Mouse (Mus musculus): ENCODE data around the gene Polr3gl. TPM values are rescaled to one million over a fixed set of nuclear protein-coding genes. Genes with fewer than 3 reads are reported as not detected.
A peak's percentile ranks its signal among the peaks of the same experiment; 100 is the strongest.

The Polr3gl gene
- polyA plus RNA-seq, 1 experiment from 2014 or later, result 43.1 TPM

DNA sequence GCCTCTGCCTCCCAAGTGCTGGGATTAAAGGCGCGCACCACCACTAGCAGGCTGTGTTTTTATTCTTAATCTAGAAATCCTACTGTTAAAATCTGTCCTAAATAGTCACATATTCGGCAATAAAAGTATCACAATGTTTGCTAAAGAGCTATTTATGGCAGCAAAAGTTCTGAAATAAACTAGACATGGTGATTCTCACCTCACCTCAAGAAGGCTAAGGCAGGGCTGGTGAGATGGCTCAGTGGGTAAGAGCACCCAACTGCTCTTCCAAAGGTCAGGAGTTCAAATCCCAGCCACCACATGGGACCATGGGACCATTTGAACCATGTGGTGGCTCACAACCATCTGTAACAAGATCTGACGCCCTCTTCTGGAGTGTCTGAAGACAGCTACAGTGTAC, 3.3 kb downstream of the Polr3gl start:
- H3K9ac ChIP-seq (replicated peaks; ENCODE audit: low read depth, low read length), result no peak overlapping the region
- no peak overlapping the region for H3K27ac ChIP-seq (ENCODE audit: low read length)
- H3K9me3 ChIP-seq (ENCODE audit: control insufficient read depth, low read length), result no peaks in the 10 kb centered on the region
- peaks cover 14% of the 10 kb centered on the region for H3K4me1 ChIP-seq (replicated peaks; ENCODE audit: control insufficient read depth, insufficient read depth, low read length)
- H3K4me2 ChIP-seq (ENCODE audit: low read length), result no peak overlapping the region
- H3K4me3 ChIP-seq (replicated peaks; ENCODE audit: low read length), result no peak overlapping the region
- H3K27me3 ChIP-seq (replicated peaks; ENCODE audit: control insufficient read depth, insufficient read depth, low read length), result no peaks in the 10 kb centered on the region
- ATAC-seq, result no peak
- 80% methylated on average over 4 of the region's 4 CpGs for WGBS
- no peaks in the 10 kb centered on the region for H3K36me3 ChIP-seq (ENCODE audit: control insufficient read depth, insufficient read depth)

DNA sequence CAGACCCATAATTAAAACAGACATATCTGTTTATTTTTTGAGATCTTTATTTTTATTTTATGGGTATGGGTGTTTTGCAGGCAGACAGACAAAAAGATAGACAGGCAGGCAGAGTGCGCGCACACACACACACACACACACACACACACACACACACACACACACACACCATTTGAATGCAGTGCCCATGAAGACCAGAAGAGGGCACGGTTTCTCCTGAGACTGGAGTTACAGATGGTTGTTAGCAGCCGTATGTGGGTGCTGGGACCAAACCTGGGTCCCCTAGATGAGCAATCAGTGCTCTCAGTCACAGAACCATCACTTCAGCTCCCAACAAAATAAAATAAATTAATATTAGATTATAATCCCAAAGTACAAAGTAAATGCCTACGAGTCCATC, 10.6 kb downstream of the Polr3gl start:
- no peak overlapping the region for H3K4me3 ChIP-seq (replicated peaks; ENCODE audit: low read length)
- no peak overlapping the region for H3K27ac ChIP-seq (ENCODE audit: low read length)

DNA sequence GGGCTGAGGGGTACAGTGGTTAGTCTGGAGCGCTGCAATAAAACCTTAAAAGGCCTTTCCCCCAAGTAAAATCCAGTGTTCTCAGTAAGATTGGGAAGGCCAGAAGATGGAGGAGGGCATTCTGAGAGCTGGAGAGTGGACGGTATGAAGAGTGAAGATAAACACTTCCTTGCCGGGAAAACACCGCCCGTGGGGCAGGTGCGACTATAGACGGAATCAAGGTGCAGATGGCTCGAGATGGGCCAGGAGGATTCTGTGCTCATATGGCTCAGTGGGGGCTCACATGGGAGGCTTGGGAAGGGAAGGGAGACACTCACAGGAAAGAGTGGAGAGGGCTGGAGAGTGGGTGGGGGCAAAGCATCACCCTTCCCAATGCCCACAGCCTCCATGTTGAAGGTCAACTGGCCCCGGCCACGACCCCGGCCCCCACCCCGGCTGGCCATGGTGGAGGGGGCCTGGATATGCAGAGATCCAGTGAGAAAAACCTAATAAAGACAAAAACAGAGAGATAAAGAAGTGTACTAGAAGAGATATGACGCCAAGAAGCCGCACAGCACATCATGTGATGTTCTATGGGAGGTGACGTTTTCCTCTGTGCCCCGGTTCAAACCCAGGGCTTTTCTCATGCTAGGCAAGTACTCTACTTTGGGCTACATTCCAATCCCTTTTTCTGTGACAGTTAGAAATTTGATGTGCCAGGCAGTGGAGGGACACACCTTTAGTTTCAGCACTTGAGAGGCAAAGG, 12.0 kb downstream of the Polr3gl start:
- no peak for ATAC-seq
- peaks cover 9% of the 10 kb centered on the region for H3K4me1 ChIP-seq (replicated peaks; ENCODE audit: control insufficient read depth, insufficient read depth, low read length)
- no peak overlapping the region for H3K4me3 ChIP-seq (replicated peaks; ENCODE audit: low read length)
- H3K27ac ChIP-seq (ENCODE audit: low read length), result no peak overlapping the region
- no peaks in the 10 kb centered on the region for H3K9me3 ChIP-seq (ENCODE audit: control insufficient read depth, low read length)
- WGBS, result 85% methylated on average over 16 of the region's 16 CpGs
- no peaks in the 10 kb centered on the region for H3K36me3 ChIP-seq (ENCODE audit: control insufficient read depth, insufficient read depth)
- H3K27me3 ChIP-seq (replicated peaks; ENCODE audit: control insufficient read depth, insufficient read depth, low read length), result no peaks in the 10 kb centered on the region
- H3K9ac ChIP-seq (replicated peaks; ENCODE audit: low read depth, low read length), result no peak overlapping the region
- no peak overlapping the region for H3K4me2 ChIP-seq (ENCODE audit: low read length)

More for the DNA sequence above, 10.6 kb downstream of the Polr3gl start:
- Histone ChIP-seq H3K4me2 (ENCODE audit: low read length) (no peak overlapping the region), H3K27me3 (replicated peaks; ENCODE audit: control insufficient read depth, insufficient read depth, low read length) (no peaks in the 10 kb centered on the region), H3K36me3 (ENCODE audit: control insufficient read depth, insufficient read depth) (no peaks in the 10 kb centered on the region), H3K9me3 (ENCODE audit: control insufficient read depth, low read length) (no peaks in the 10 kb centered on the region), H3K9ac (replicated peaks; ENCODE audit: low read depth, low read length) (no peak overlapping the region), H3K4me1 (replicated peaks; ENCODE audit: control insufficient read depth, insufficient read depth, low read length) (peaks cover 5% of the 10 kb centered on the region)
- ATAC-seq, result no peak
- 92% methylated on average over 5 of the region's 5 CpGs for WGBS

DNA sequence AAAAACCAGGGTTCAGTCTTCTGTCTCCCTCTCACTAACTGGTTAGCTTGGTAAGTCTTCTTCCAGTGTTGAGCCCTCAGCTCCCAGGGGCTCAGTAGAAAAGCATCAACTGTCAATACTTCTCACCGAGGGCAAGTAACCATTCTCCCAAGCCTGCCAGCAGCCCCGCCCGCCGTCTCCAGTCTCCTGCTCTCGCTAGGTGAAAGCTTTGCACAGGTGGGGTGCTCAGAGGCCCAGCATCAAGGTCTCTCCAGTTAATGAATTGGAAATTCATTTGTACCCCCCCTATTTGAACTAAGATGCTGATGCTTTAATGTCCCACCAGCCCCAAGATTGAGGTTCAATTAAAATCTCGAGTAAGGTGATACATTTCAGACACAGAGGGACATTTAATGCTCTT, 12.8 kb downstream of the Polr3gl start:
- H3K4me1 ChIP-seq (replicated peaks; ENCODE audit: control insufficient read depth, insufficient read depth, low read length), result peaks cover 17% of the 10 kb centered on the region
- H3K27ac ChIP-seq (ENCODE audit: low read length), result no peak overlapping the region
- no peak overlapping the region for H3K4me2 ChIP-seq (ENCODE audit: low read length)
- H3K9me3 ChIP-seq (ENCODE audit: control insufficient read depth, low read length), result no peaks in the 10 kb centered on the region
- 45% methylated on average over 6 of the region's 6 CpGs for WGBS
- no peak overlapping the region for H3K4me3 ChIP-seq (replicated peaks; ENCODE audit: low read length)
- no peaks in the 10 kb centered on the region for H3K27me3 ChIP-seq (replicated peaks; ENCODE audit: control insufficient read depth, insufficient read depth, low read length)
- no peaks in the 10 kb centered on the region for H3K36me3 ChIP-seq (ENCODE audit: control insufficient read depth, insufficient read depth)
- no peak overlapping the region for H3K9ac ChIP-seq (replicated peaks; ENCODE audit: low read depth, low read length)
- ATAC-seq, result no peak

DNA sequence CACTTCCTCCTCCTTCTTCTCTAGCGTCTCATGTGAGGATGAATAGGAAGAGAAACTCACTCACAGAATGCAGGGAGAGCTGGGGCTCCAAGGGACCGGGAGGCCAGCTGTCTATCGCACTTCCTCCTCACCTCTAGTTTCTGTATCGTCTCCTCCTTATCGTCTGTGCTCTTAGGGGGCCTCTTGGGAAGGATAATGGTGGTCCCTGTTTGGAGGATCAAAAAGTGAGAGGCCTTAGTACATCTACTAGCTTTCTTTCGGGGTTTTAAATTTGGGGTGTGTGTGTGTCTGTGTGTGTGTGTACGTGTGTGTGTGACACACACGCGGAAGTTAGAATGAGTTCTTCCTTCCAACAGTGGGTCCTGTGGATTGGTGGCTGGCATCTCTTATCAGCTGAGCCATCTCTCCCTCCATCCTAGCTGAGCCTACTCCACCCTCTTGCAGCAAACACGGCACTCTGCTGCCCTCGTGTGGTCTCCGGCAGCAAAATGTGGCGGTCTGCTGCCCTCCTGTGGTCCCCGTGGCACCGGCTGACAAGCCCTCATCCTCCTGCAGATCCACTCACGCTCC, 14.0 kb downstream of the Polr3gl start:
- peak overlapping the region; percentile 59 for H3K9ac ChIP-seq (replicated peaks; ENCODE audit: low read depth, low read length)
- peak; percentile 90 for ATAC-seq
- peaks cover 18% of the 10 kb centered on the region for H3K4me1 ChIP-seq (replicated peaks; ENCODE audit: control insufficient read depth, insufficient read depth, low read length)
- 12% methylated on average over 16 of the region's 16 CpGs for WGBS
- H3K4me3 ChIP-seq (replicated peaks; ENCODE audit: low read length), result peak overlapping the region; percentile 40
- H3K4me2 ChIP-seq (ENCODE audit: low read length), result peak overlapping the region; percentile 65
- no peak overlapping the region; the same call in 1 of the 2 replicates for H3K27ac ChIP-seq (ENCODE audit: low read length)
- no peaks in the 10 kb centered on the region for H3K27me3 ChIP-seq (replicated peaks; ENCODE audit: control insufficient read depth, insufficient read depth, low read length)
- H3K9me3 ChIP-seq (ENCODE audit: control insufficient read depth, low read length), result no peaks in the 10 kb centered on the region
- H3K36me3 ChIP-seq (ENCODE audit: control insufficient read depth, insufficient read depth), result no peaks in the 10 kb centered on the region

DNA sequence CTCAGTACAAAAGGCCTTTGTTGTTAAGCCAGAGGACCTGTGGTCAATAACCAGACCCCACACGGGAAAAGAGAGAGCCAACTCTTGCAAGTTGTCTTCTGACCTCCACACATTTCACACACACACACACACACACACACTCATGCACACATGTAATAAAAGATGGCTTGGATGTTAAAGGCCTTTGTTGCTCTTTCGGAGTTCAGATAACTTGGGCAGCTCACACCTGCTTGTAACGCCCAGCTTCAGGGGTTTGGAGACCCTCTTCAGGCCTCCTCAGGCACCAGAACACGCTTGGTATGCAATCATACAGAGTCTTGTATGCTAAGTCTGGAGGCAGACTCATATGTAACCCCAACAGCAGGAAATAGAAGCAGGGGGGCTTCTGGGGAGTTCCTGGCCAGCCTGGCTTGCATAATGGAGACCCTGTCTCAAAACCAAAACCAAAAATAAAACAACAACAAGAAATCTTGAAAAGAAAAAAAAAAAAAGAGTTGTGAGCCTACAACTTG, 14.7 kb downstream of the Polr3gl start:
- ATAC-seq, result no peak
- H3K9ac ChIP-seq (replicated peaks; ENCODE audit: low read depth, low read length), result no peak overlapping the region
- H3K4me1 ChIP-seq (replicated peaks; ENCODE audit: control insufficient read depth, insufficient read depth, low read length), result peaks cover 18% of the 10 kb centered on the region
- H3K27ac ChIP-seq (ENCODE audit: low read length), result no peak overlapping the region
- H3K9me3 ChIP-seq (ENCODE audit: control insufficient read depth, low read length), result no peaks in the 10 kb centered on the region
- no peak overlapping the region for H3K4me3 ChIP-seq (replicated peaks; ENCODE audit: low read length)
- no peak overlapping the region for H3K4me2 ChIP-seq (ENCODE audit: low read length)
- 83% methylated on average over 4 of the region's 4 CpGs for WGBS
- no peaks in the 10 kb centered on the region for H3K27me3 ChIP-seq (replicated peaks; ENCODE audit: control insufficient read depth, insufficient read depth, low read length)
- H3K36me3 ChIP-seq (ENCODE audit: control insufficient read depth, insufficient read depth), result no peaks in the 10 kb centered on the region

DNA sequence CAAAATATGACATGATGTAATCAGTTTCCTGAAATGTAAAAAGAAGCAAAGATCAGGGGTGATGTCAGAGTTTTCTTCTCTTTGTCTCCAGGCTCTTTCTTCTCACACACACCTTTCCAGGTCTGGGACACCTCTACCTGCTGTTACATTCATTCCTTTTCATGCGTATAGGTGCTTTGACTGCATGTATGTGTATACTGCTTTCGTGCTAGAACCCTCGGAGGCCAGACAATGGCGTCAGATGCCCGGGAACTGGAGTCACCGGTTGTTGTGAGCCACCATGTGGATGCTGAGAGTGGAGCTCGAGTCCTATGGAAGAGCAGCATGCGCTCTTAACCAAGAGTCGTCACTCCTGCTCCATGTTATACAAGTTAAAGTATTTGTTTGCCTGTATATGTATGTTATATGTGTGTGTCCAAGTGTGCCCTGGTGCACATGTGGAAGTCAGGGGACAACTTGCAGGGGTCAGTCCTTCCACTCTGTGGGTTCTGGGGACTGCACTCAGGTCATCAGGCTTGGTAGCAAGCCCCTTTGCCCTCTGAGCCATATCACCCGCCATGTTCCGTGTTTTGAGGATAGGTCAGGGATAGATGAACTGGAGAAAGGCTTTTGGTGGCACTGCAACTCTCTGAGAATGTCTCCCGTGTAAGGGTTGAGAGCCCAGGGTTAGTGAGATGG, 15.3 kb downstream of the Polr3gl start:
- no peaks in the 10 kb centered on the region for H3K9me3 ChIP-seq (ENCODE audit: control insufficient read depth, low read length)
- 75% methylated on average over 12 of the region's 12 CpGs for WGBS
- H3K4me2 ChIP-seq (ENCODE audit: low read length), result no peak overlapping the region
- ATAC-seq, result no peak
- no peak overlapping the region for H3K27ac ChIP-seq (ENCODE audit: low read length)
- H3K27me3 ChIP-seq (replicated peaks; ENCODE audit: control insufficient read depth, insufficient read depth, low read length), result no peaks in the 10 kb centered on the region
- no peak overlapping the region for H3K4me3 ChIP-seq (replicated peaks; ENCODE audit: low read length)
- H3K4me1 ChIP-seq (replicated peaks; ENCODE audit: control insufficient read depth, insufficient read depth, low read length), result peaks cover 18% of the 10 kb centered on the region
- no peak overlapping the region for H3K9ac ChIP-seq (replicated peaks; ENCODE audit: low read depth, low read length)
- H3K36me3 ChIP-seq (ENCODE audit: control insufficient read depth, insufficient read depth), result no peaks in the 10 kb centered on the region

DNA sequence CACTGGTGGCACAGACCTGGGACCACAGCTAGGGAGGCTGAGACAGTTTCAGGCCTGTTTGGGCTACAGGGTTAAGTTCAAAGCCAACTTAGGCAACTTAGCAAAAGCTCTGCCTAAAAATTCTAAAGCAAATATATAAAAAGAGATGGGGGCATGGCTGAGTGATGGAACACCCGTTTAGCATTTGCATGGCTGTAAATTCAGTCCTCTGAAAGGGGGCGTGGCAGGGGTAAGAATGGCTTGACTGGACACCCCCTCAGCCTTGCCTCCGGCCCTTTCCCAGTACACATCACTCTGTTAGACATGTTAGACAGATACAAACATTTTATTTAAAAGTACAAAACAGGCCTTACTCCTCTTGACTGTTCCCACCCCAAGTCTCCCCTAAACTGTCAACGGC, 16.4 kb downstream of the Polr3gl start:
- Histone ChIP-seq H3K27ac (ENCODE audit: low read length) (no peak overlapping the region; the same call in 1 of the 2 replicates), H3K9ac (replicated peaks; ENCODE audit: low read depth, low read length) (no peak overlapping the region), H3K36me3 (ENCODE audit: control insufficient read depth, insufficient read depth) (no peaks in the 10 kb centered on the region), H3K4me1 (replicated peaks; ENCODE audit: control insufficient read depth, insufficient read depth, low read length) (peaks cover 18% of the 10 kb centered on the region), H3K4me2 (ENCODE audit: low read length) (no peak overlapping the region), H3K4me3 (replicated peaks; ENCODE audit: low read length) (no peak overlapping the region), H3K9me3 (ENCODE audit: control insufficient read depth, low read length) (no peaks in the 10 kb centered on the region), H3K27me3 (replicated peaks; ENCODE audit: control insufficient read depth, insufficient read depth, low read length) (no peaks in the 10 kb centered on the region)
- no peak for ATAC-seq
- 84% methylated on average over 4 of the region's 4 CpGs for WGBS
